In genomic region chr5:75143092-75143491, GRCm38 (mm10) we compare ENCODE assay signal across 7 mouse cellular contexts. TPM values are rescaled to one million over a fixed set of nuclear protein-coding genes. Genes with fewer than 3 reads are reported as not detected.
DNase-seq lines count a peak whose midpoint lies in the region; ATAC-seq and TF ChIP-seq lines count a peak whose summit lies in the region.

No protein-coding gene starts in this region.

- peaks cover 9% of the 10 kb centered on the region for H3K4me1 ChIP-seq in heart, embryonic 13.5 days
- no peaks in the 10 kb centered on the region for H3K4me1 ChIP-seq in kidney, postnatal 0 days (replicated peaks; ENCODE audit: insufficient read depth, low read length)
- H3K4me1 ChIP-seq in lung, adult 2 months (ENCODE audit: control insufficient read depth, insufficient read depth, low read length): peaks cover 2% of the 10 kb centered on the region; the same call in 1 of the 2 replicates
- H3K4me1 ChIP-seq in neural tube, embryonic 15.5 days: peaks cover 5% of the 10 kb centered on the region

- peak overlapping the region; percentile 13 for H3ac ChIP-seq in C2C12 (ENCODE audit: control insufficient read depth, insufficient read length, low read depth)

- peak overlapping the region; percentile 77 for H3K4me2 ChIP-seq in heart, embryonic 13.5 days
- peak overlapping the region; percentile 60 for H3K4me2 ChIP-seq in kidney, postnatal 0 days (ENCODE audit: low read length)
- peak overlapping the region; percentile 63 for H3K4me2 ChIP-seq in neural tube, embryonic 15.5 days

- H3K36me3 ChIP-seq in C2C12 (ENCODE audit: control insufficient read depth, insufficient read depth): no peaks in the 10 kb centered on the region
- no peaks in the 10 kb centered on the region for H3K36me3 ChIP-seq in heart, embryonic 13.5 days
- H3K36me3 ChIP-seq in kidney, postnatal 0 days (ENCODE audit: insufficient read depth, low read length): no peaks in the 10 kb centered on the region
- no peaks in the 10 kb centered on the region for H3K36me3 ChIP-seq in neural tube, embryonic 15.5 days

- H3K79me2 ChIP-seq in C2C12 (ENCODE audit: control insufficient read depth, insufficient read depth): no peaks in the 10 kb centered on the region

- no peak overlapping the region for H3K27ac ChIP-seq in heart, embryonic 13.5 days (replicated peaks)
- no peak overlapping the region for H3K27ac ChIP-seq in kidney, postnatal 0 days
- H3K27ac ChIP-seq in neural tube, embryonic 15.5 days (replicated peaks): no peak overlapping the region

- no peak for TF ChIP-seq CTCF in C2C12 (IDR thresholded peaks at IDR 0.05; ENCODE audit: control insufficient read depth, insufficient read depth, insufficient read length)
- peak; percentile 77 for TF ChIP-seq CTCF in kidney, postnatal 0 days (IDR thresholded peaks at IDR 0.05; ENCODE audit: low read depth)
- TF ChIP-seq CTCF in lung, adult 2 months (IDR thresholded peaks at IDR 0.05; ENCODE audit: insufficient read depth, low read length): peak; percentile 38; the same call in 1 of the 2 replicates

- no peak for ATAC-seq in heart, embryonic 13.5 days (ENCODE audit: extremely low read depth, insufficient number of reproducible peaks, low FRiP score, low TSS enrichment)
- 0 out of 2 replicates have a peak, but pooled peaks have one; percentile 21 for ATAC-seq in kidney, postnatal 0 days (replicated peaks; ENCODE audit: low FRiP score, low read depth)
- ATAC-seq in neural tube, embryonic 15.5 days (ENCODE audit: low FRiP score): no peak

- WGBS in heart, embryonic 13.5 days: 2% methylated on average over 14 of the region's 14 CpGs
- 5% methylated on average over 14 of the region's 14 CpGs for WGBS in kidney, postnatal 0 days
- 3% methylated on average over 14 of the region's 14 CpGs for WGBS in lung, adult 2 months
- 3% methylated on average over 14 of the region's 14 CpGs for WGBS in neural tube, embryonic 15.5 days

- H3K4me3 ChIP-seq in C2C12 (ENCODE audit: insufficient read depth, poor library complexity, severe bottlenecking): no peak overlapping the region
- H3K4me3 ChIP-seq in heart, embryonic 13.5 days: peak overlapping the region; percentile 49
- H3K4me3 ChIP-seq in kidney, postnatal 0 days (replicated peaks; ENCODE audit: low read depth, low read length): peak overlapping the region; percentile 13; the same call in 1 of the 2 replicates
- peak overlapping the region; percentile 68 for H3K4me3 ChIP-seq in lung, adult 2 months (replicated peaks; ENCODE audit: extremely low read depth, low read depth, low read length)
- peak overlapping the region; percentile 32 for H3K4me3 ChIP-seq in neural tube, embryonic 15.5 days (replicated peaks)

- DNase-seq in MN1 (ENCODE audit: low spot score): peak; percentile 81
- DNase-seq in embryo, embryonic 10.5 days (ENCODE audit: low spot score): peak; percentile 92
- DNase-seq in kidney, postnatal 0 days (ENCODE audit: low spot score): peak; percentile 88
- no peak for DNase-seq in lung, adult 2 months

- H3K79me3 ChIP-seq in C2C12 (ENCODE audit: low read depth): no peaks in the 10 kb centered on the region

- no peak for TF ChIP-seq POLR2A in lung, adult 2 months (IDR thresholded peaks at IDR 0.05; ENCODE audit: borderline replicate concordance, extremely low read depth, low read depth, low read length)

- H3K9ac ChIP-seq in heart, embryonic 13.5 days: peak overlapping the region; percentile 74
- 0 out of 2 replicates have a peak overlapping the region, but pooled peaks have one; percentile 27 for H3K9ac ChIP-seq in kidney, postnatal 0 days (ENCODE audit: low read depth, low read length)
- 0 out of 2 replicates have a peak overlapping the region, but pooled peaks have one; percentile 28 for H3K9ac ChIP-seq in neural tube, embryonic 15.5 days (replicated peaks)

- no peaks in the 10 kb centered on the region for H3K9me3 ChIP-seq in heart, embryonic 13.5 days
- H3K9me3 ChIP-seq in kidney, postnatal 0 days (replicated peaks; ENCODE audit: low read length): no peaks in the 10 kb centered on the region
- no peaks in the 10 kb centered on the region for H3K9me3 ChIP-seq in neural tube, embryonic 15.5 days (replicated peaks)

- no peaks in the 10 kb centered on the region for H3K27me3 ChIP-seq in C2C12 (ENCODE audit: control insufficient read depth, insufficient read depth, insufficient read length)
- peaks cover 53% of the 10 kb centered on the region for H3K27me3 ChIP-seq in heart, embryonic 13.5 days (replicated peaks)
- H3K27me3 ChIP-seq in kidney, postnatal 0 days (ENCODE audit: insufficient read depth, low read length): peaks cover 8% of the 10 kb centered on the region; the same call in 1 of the 2 replicates
- peaks cover 47% of the 10 kb centered on the region for H3K27me3 ChIP-seq in neural tube, embryonic 15.5 days (replicated peaks)

TF ChIP-seq in C2C12, 6 proteins besides CTCF, POLR2A, EP300 and RAD21:
- TF ChIP-seq FOSL1 (IDR thresholded peaks at IDR 0.05; ENCODE audit: insufficient read depth, low read length, poor library complexity, severe bottlenecking) (no peak), MYOD1 (IDR thresholded peaks at IDR 0.05; ENCODE audit: control insufficient read depth, insufficient read length, low read depth) (no peak), CEBPB (IDR thresholded peaks at IDR 0.05; ENCODE audit: low read depth) (no peak), MAX (IDR thresholded peaks at IDR 0.05) (no peak), MYOG (IDR thresholded peaks at IDR 0.05; ENCODE audit: control insufficient read depth, extremely low read depth, insufficient read length) (no peak), USF1 (IDR thresholded peaks at IDR 0.05; ENCODE audit: low read depth) (no peak)

RNA-seq across cellular contexts. Expression of gene Pdgfra, which starts 9.0 kb away (rescaled TPM):
- 1.8 TPM for polyA plus RNA-seq in C2C12 (2012; fragmentation: generic; extraction: Trizol)
- 16.6 and 20.7 TPM in 2 replicates for polyA plus RNA-seq in heart, embryonic 13.5 days (2015; fragmentation: Nextera tagmentation; extraction: Ambion mirVana)
- 23.4 and 23.8 TPM in 2 replicates for polyA plus RNA-seq in kidney, postnatal 0 days (2015; fragmentation: Nextera tagmentation; extraction: Ambion mirVana)
- polyA plus RNA-seq in lung, adult 2 months (2012; rRNA removed): 51.0 and 82.2 TPM in 2 replicates
- polyA plus RNA-seq in neural tube, embryonic 15.5 days (2015; fragmentation: Nextera tagmentation; extraction: Ambion mirVana): 16.0 and 18.9 TPM in 2 replicates
